Mouse (Mus musculus): ENCODE measurements around the gene Vmn2r92. TPM values are rescaled to one million over a fixed set of nuclear protein-coding genes. Genes with fewer than 3 reads are reported as not detected.
"Not testable (repeated sequence)": the region's sequence is repeated elsewhere in the genome, so short reads cannot be mapped to it uniquely, and the experiment has no call there.

Gene Vmn2r92
- total RNA-seq (2015) (not detected in 2 replicates), total RNA-seq (2017) (not detected in 2 replicates)

DNA sequence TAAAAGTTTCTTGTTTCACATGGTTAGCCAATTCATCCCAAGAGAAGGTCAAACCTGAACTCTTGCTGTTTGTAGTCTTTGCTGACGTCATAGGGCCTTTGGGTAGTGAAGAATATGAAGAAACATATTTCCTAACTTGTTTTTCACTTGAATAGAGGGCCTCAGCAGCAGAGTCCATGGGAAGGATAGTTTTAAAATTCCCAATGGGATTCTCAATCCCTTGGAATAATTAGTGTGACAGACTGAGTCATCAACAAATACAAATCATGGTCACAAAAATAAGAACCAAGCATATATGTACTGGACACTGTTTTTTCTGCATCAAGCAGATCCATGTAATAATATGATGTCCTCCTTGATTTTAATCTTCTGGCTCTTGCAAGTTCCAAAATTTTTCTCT is at the start of gene Vmn2r92:
TSS of gene Vmn2r92 (plus strand) at position 301 of the 400 bp plus-strand sequence.
- not testable (repeated sequence) for ATAC-seq (ENCODE audit: poor library complexity, severe bottlenecking)

DNA sequence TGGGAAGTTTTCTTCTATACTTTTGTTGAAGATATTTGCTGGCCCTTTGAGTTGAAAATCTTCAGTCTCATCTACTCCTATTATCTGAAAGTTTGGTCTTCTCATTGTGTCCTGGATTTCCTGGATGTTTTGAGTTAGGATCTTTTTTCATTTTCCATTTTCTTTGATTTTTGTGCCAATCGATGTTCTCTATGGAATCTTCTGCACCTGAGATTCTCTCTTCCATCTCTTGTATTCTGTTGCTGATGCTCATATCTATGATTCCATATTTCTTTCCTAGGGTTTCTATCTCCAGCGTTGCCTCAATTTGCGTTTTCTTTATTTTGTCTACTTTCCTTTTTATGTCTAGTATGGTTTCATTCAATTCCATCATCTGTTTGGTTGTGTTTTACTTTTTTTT is 49.4 kb upstream of the Vmn2r92 start:
- not testable (repeated sequence) for ATAC-seq (ENCODE audit: poor library complexity, severe bottlenecking)

DNA sequence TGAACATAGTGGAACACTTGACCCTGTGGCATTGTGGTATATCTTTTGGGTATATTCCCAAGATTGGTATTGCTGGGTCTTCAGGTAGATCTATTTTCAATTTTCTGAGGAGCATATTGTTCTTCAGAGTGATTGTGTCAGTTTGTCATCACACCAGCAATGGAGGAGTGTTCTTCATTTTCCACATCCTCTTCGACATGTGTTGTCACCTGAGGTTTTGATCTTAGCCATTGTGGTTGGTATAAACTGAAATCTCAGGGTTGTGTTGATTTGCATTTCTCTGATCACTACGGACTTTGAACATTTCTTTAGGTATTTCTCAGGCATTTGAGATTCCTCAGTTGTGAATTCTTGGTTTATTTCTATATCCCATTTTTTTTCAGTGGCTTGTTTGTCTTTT is 9.5 kb downstream of the Vmn2r92 start:
- ATAC-seq (ENCODE audit: poor library complexity, severe bottlenecking), result not testable (repeated sequence)

DNA sequence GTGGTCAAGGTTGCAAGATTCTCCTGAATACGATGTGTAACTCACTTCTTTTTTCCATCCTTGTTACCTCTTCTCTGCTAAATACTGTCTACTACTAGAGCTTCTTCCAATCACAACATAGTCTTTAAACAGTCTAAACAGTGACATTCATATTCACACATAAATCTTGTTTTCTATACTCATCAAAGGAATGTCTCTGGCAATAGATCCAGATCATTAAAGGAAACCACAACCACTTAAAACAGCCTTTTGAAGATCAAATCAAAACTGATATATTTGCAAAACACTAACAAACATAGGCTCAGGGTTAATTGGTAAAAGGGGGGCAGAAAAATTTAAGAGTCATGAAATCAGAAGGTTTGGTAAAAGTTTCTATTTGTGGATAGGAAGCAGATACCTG is 38.0 kb downstream of the Vmn2r92 start:
- ATAC-seq (ENCODE audit: poor library complexity, severe bottlenecking), result no peak

DNA sequence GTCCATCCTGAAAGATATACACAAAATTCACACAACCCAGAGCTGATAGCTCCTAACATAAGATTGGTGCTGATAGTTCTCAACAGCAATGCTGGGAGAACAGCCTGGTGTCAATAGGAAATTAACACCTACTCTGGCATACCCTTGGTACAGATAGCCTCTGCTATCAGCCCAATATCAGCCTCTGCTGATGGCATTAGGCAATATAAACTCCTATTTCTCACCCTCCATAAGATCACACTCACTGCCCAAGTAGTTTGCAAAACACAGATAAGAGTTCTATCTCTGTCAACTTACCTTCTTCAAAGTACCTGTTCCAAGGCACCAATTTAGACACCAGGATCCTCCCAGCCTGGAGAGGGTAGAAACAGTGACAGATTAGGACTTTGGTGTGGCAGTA is 69.6 kb downstream of the Vmn2r92 start:
- no peak for ATAC-seq (ENCODE audit: poor library complexity, severe bottlenecking)

DNA sequence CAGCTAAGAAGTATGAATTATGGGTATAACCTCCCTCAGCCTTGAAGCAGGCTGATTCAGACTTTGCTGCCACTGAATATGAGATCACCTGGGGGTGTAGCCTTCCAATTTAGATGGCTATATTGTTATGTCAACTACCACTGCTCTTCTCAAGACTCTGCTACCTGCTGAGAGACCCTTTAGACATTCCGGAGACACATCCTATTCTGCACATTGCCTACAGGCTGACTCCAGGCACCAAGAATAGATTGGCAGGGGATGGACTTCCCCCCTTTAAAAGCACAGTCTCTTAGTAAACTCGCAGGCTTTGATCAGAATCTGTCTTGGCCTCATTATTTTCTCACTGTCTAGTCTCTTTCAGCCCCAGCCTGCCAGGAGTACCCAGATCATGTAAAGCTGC is 80.3 kb downstream of the Vmn2r92 start:
- no peak for ATAC-seq (ENCODE audit: poor library complexity, severe bottlenecking)

DNA sequence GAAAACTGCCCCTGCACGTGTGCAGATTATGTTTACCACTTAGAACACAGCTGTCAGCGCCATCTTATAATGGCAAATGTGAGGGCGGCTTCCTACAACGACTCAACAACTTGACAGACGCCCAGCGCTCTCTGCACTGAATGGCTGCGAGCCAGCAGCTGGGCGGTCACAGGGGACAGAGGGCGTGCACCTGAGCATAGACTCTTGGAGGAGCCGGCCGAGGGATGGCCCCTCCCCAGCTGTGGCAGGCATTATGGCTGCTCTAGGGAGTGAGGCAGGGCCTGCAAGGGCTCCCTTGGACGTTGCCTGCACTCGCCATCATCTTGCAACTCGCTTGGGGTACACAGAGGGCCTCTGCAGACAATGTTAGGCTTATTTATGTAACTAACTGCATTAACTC is 85.2 kb downstream of the Vmn2r92 start:
- ATAC-seq (ENCODE audit: poor library complexity, severe bottlenecking), result no peak

Other genes with a start within 250 kb of the Vmn2r92 start
- not detected in 2 replicates for gene Fpr-rs4, start 130.2 kb upstream of the Vmn2r92 start, total RNA-seq (2015)
- not detected in 2 replicates for gene Fpr-rs4, start 130.2 kb upstream of the Vmn2r92 start, total RNA-seq (2017)
- not detected in 2 replicates for gene Vmn2r124, start 102.5 kb upstream of the Vmn2r92 start, total RNA-seq (2015)
- not detected in 2 replicates for gene Vmn2r124, start 102.5 kb upstream of the Vmn2r92 start, total RNA-seq (2017)
- not detected in 2 replicates for gene Vmn2r91, start 66.9 kb upstream of the Vmn2r92 start, total RNA-seq (2015)
- gene Vmn2r91, start 66.9 kb upstream of the Vmn2r92 start, total RNA-seq (2017), result not detected in 2 replicates
- not detected in 2 replicates for gene Vmn2r94, start 125.9 kb downstream of the Vmn2r92 start, total RNA-seq (2015)
- gene Vmn2r94, start 125.9 kb downstream of the Vmn2r92 start, total RNA-seq (2017), result not detected in 2 replicates
- not detected in 2 replicates for gene Vmn2r93, start 146.2 kb downstream of the Vmn2r92 start, total RNA-seq (2015)
- not detected in 2 replicates for gene Vmn2r93, start 146.2 kb downstream of the Vmn2r92 start, total RNA-seq (2017)